Mouse (Mus musculus): ENCODE results near the gene Naa38. TPM values are rescaled to one million over a fixed set of nuclear protein-coding genes. Genes with fewer than 3 reads are reported as not detected.
"Not testable (repeated sequence)": the region's sequence is repeated elsewhere in the genome, so short reads cannot be mapped to it uniquely, and the experiment has no call there.

Naa38 gene
- 131 and 136 TPM in 2 replicates for polyA plus RNA-seq (2016; fragmentation: Nextera tagmentation; extraction: Ambion mirVana)

DNA sequence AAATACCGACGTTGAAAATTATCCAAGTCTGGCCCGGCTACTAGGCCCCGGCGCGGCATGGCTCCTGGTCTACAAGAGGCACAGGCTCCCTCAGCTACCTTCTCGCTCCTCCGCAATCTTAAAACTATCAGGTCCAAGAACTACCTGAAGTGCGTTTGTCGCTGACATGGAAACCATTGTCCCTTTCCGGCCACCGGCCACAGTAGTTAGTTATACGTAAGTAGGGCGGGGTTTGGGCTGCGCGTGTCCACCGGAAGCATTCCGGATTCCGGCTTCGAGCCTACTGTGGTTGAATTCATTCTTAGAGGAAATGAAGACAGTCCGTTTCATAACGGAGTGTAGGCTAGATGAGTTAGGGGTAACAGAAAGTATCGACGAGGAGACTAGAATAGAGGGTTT is at the start of gene Naa38, which contains the start of gene Cyb5d1:
TSS of gene Naa38 (plus strand) at position 253 of the 399 bp plus-strand sequence.
TSS of gene Cyb5d1 (minus strand) at position 397 of the 399 bp plus-strand sequence.
- peak; percentile 87 for DNase-seq (ENCODE audit: extremely low spot score, low spot score)
- under 1% methylated on average over 24 of the region's 24 CpGs for WGBS
- H3K27ac ChIP-seq, result peak within 1 kb of the TSS; percentile 99

DNA sequence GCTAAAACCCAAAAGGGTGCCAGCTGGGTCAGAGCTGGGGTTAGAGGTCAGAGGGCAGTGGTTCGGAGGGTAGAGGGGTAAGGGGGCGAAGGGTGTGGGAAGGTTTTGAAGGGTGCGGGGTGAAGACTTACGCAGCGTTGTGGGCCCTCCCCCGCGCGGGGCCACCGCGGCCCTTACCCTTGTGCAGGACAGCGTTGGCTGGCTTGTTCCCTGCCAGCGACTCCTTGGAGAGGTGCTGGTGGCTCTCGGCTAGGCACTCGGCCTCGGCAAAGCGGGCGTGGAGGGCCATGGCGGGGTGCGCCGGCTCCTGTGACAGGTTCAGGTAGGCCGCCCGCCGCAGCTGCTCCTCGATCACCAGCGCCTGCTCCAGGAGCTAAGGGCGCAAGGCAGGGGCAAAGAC is 48.8 kb upstream of the Naa38 start:
- peaks cover 88% of the 10 kb centered on the region for H3K36me3 ChIP-seq (replicated peaks)
- peaks cover 1% of the 10 kb centered on the region; the same call in 1 of the 2 replicates for H3K4me1 ChIP-seq
- no peaks in the 10 kb centered on the region for H3K9me3 ChIP-seq

More for the DNA sequence above, at the start of gene Naa38, which contains the start of gene Cyb5d1:
- H3K9me3 ChIP-seq; H3K27me3 ChIP-seq (ENCODE audit: poor library complexity, severe bottlenecking): not testable (repeated sequence)
- Histone ChIP-seq H3K4me3 (peak within 1 kb of the TSS; percentile 73), H3K4me1 (peaks cover 50% of the 10 kb centered on the region), H3K36me3 (replicated peaks) (peaks cover 23% of the 10 kb centered on the region)

DNA sequence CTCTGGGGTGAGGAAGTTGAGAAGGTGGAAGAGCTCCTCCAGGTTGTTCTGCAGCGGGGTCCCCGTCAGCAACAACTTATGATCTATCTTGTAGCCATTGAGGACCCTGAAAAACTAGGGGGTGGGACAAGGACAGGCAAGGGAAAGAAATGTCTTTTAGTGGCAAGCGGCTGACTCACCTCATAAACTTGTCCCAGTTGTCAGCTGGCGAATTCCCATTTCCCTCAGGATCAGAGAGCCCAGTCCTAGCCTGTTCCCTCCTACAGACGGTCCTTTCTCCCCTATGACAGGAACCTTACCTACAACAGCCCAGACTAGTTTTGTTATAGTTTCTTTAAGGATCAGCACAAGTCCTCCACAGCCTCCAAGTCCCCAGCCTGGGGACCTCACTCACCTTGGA is 38.7 kb upstream of the Naa38 start:
- peaks cover 100% of the 10 kb centered on the region for H3K36me3 ChIP-seq (replicated peaks)
- no peak overlapping the region for H3K27ac ChIP-seq
- no peak for DNase-seq (ENCODE audit: extremely low spot score, low spot score)
- peaks cover 3% of the 10 kb centered on the region; the same call in 1 of the 2 replicates for H3K4me1 ChIP-seq
- WGBS, result 91% methylated on average over 5 of the region's 5 CpGs
- H3K9me3 ChIP-seq, result no peaks in the 10 kb centered on the region
- no peaks in the 10 kb centered on the region for H3K27me3 ChIP-seq (ENCODE audit: poor library complexity, severe bottlenecking)
- H3K4me3 ChIP-seq, result no peak overlapping the region

More for the DNA sequence above, 48.8 kb upstream of the Naa38 start:
- WGBS, result 88% methylated on average over 26 of the region's 26 CpGs
- H3K27ac ChIP-seq, result no peak overlapping the region
- peaks cover 5% of the 10 kb centered on the region; the same call in 1 of the 2 replicates for H3K27me3 ChIP-seq (ENCODE audit: poor library complexity, severe bottlenecking)
- DNase-seq (ENCODE audit: extremely low spot score, low spot score), result no peak
- H3K4me3 ChIP-seq, result no peak overlapping the region

DNA sequence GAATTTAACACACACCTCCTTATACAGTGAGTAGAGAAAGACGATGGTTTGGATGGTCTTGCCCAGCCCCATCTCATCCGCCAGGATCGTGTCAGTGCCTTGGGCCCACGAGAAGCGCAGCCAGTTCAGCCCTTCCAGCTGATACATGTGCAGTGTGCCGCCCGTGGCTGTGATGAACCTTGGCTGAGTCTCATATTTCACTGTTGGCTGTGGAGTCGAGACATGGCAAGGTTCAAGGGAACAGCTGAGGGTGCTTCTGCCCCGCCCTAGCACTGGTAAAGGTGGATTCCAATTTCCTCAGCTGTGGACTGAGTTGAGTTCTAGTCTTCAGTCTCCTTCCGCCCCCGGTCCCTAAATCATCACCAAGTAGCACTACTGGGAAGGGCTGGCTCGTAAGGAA is 37.6 kb upstream of the Naa38 start:
- WGBS, result 92% methylated on average over 12 of the region's 12 CpGs
- no peaks in the 10 kb centered on the region for H3K27me3 ChIP-seq (ENCODE audit: poor library complexity, severe bottlenecking)
- no peak overlapping the region for H3K4me3 ChIP-seq
- peaks cover 8% of the 10 kb centered on the region; the same call in 1 of the 2 replicates for H3K4me1 ChIP-seq
- H3K27ac ChIP-seq, result no peak overlapping the region
- peaks cover 100% of the 10 kb centered on the region for H3K36me3 ChIP-seq (replicated peaks)
- H3K9me3 ChIP-seq, result no peaks in the 10 kb centered on the region
- no peak for DNase-seq (ENCODE audit: extremely low spot score, low spot score)

DNA sequence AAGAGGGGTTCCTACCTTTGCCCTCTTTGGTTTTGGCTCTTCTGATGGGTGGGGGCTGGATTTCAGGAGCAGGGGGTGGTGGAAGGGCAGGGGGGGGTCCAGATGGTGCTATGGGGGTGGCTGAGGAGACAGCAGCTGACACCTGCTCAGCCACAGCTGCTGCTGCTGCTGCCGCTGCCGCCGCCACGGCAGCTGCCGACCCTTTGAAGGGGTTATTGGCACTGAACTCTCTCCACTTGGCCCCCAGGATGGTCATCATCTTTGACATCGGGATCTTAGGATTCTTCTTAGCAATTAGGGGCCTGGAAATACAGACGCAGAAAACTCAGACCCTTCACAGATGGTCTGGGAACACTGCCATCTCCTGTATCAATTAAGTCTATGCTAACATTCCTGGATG is 33.3 kb upstream of the Naa38 start:
- Histone ChIP-seq H3K27ac (peak overlapping the region; percentile 31; the same call in 1 of the 2 replicates), H3K36me3 (replicated peaks) (peaks cover 75% of the 10 kb centered on the region), H3K4me1 (peaks cover 38% of the 10 kb centered on the region), H3K9me3 (no peaks in the 10 kb centered on the region), H3K27me3 (ENCODE audit: poor library complexity, severe bottlenecking) (no peaks in the 10 kb centered on the region), H3K4me3 (no peak overlapping the region)
- DNase-seq (ENCODE audit: extremely low spot score, low spot score), result no peak
- 72% methylated on average over 7 of the region's 7 CpGs for WGBS

DNA sequence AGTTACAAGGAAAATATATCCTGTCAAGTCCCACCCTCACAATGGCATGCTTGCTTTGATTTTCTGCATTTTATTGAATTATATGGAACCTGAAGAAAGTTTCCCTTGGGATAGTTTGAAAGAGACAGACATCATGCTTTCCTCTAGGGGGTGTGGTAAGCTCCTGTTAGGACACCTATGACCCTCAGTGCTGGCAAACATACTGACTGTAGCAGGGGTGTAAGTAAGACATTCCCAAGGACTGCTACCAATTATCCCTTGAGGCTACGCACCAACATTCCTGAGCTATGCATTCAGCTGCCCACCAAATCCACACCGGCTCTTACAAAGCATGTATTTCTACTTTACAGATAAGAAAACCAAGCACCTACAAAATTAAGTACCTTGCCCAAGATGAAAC is 32.8 kb upstream of the Naa38 start:
- Histone ChIP-seq H3K4me3 (no peak overlapping the region), H3K27ac (no peak overlapping the region), H3K4me1 (peaks cover 42% of the 10 kb centered on the region), H3K9me3 (no peaks in the 10 kb centered on the region), H3K27me3 (ENCODE audit: poor library complexity, severe bottlenecking) (no peaks in the 10 kb centered on the region), H3K36me3 (replicated peaks) (peaks cover 71% of the 10 kb centered on the region)
- 72% methylated on average over 2 of the region's 2 CpGs for WGBS
- DNase-seq (ENCODE audit: extremely low spot score, low spot score), result no peak

DNA sequence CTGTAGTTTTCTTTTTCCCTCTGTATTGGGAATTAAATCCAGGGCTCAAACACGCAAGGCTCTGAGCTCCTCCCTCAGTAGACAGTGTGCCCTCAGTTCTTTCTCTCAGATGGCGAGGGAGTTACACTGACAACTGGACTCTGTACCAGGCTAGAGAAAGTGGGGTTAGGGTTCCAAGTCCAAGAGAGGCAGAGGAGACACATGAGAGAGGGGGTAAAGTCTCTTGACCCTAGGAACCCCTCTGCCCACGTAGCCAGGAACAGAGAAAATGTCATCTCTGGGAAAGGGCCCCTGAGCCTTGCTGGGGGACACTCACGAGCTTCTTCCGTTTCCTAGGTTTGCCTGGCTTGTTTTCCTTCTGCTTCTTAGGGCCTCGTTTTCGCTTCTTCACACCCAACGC is 30.9 kb upstream of the Naa38 start:
- 59% methylated on average over 8 of the region's 8 CpGs for WGBS
- peak overlapping the region; percentile 97 for H3K4me3 ChIP-seq
- peak overlapping the region; percentile 100 for H3K27ac ChIP-seq
- no peaks in the 10 kb centered on the region for H3K9me3 ChIP-seq
- peaks cover 52% of the 10 kb centered on the region for H3K36me3 ChIP-seq (replicated peaks)
- peaks cover 57% of the 10 kb centered on the region for H3K4me1 ChIP-seq
- DNase-seq (ENCODE audit: extremely low spot score, low spot score), result no peak
- H3K27me3 ChIP-seq (ENCODE audit: poor library complexity, severe bottlenecking), result no peaks in the 10 kb centered on the region

DNA sequence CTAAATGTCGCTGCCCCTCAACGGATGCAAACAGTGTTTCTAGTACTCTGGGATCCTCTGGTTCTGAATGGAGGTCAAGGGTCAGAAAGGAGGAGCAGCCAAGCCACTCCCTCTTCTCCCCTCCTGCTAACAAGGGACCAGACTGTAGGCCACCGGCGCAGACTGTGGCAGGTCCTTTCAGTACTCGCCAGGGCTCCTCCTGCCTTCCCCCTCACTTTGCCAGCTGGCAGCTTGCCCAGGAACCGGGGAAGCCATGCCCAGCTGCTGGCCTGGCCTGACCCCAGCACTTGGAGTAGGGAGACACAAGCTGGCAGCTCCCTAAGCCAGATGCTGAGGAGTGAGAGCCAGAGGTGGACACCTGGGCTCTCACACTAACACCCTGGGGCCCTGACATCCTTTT is 30.4 kb upstream of the Naa38 start:
- Histone ChIP-seq H3K27ac (peak overlapping the region; percentile 100), H3K27me3 (ENCODE audit: poor library complexity, severe bottlenecking) (no peaks in the 10 kb centered on the region), H3K9me3 (no peaks in the 10 kb centered on the region), H3K36me3 (replicated peaks) (peaks cover 46% of the 10 kb centered on the region), H3K4me1 (peaks cover 61% of the 10 kb centered on the region), H3K4me3 (peak overlapping the region; percentile 97)
- 0% methylated on average over 6 of the region's 6 CpGs for WGBS
- DNase-seq (ENCODE audit: extremely low spot score, low spot score), result peak; percentile 37

DNA sequence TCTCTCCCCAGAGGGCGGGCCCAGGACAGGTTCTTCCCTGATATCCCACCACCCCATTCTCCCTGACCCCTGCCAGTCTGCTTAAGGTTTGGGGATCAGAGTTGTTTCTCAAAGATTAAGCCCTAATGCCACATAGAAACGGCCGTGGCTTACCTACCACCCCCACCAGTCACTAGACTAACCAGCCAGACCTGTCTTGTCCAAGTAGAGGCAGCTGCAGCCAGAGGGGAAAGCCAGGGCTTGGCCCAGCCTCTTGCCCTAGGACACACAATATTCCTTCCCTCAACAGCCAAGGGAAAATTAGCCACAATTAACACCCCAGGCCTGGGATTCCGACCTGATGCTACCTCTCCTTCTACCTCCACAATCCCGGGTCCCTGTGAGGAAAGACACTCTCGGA is 29.6 kb upstream of the Naa38 start:
- no peaks in the 10 kb centered on the region for H3K9me3 ChIP-seq
- peak overlapping the region; percentile 100 for H3K27ac ChIP-seq
- peak overlapping the region; percentile 97 for H3K4me3 ChIP-seq
- H3K4me1 ChIP-seq, result peaks cover 69% of the 10 kb centered on the region
- H3K36me3 ChIP-seq (replicated peaks), result peaks cover 38% of the 10 kb centered on the region
- DNase-seq (ENCODE audit: extremely low spot score, low spot score), result peak; percentile 26
- H3K27me3 ChIP-seq (ENCODE audit: poor library complexity, severe bottlenecking), result no peaks in the 10 kb centered on the region
- 26% methylated on average over 6 of the region's 6 CpGs for WGBS

DNA sequence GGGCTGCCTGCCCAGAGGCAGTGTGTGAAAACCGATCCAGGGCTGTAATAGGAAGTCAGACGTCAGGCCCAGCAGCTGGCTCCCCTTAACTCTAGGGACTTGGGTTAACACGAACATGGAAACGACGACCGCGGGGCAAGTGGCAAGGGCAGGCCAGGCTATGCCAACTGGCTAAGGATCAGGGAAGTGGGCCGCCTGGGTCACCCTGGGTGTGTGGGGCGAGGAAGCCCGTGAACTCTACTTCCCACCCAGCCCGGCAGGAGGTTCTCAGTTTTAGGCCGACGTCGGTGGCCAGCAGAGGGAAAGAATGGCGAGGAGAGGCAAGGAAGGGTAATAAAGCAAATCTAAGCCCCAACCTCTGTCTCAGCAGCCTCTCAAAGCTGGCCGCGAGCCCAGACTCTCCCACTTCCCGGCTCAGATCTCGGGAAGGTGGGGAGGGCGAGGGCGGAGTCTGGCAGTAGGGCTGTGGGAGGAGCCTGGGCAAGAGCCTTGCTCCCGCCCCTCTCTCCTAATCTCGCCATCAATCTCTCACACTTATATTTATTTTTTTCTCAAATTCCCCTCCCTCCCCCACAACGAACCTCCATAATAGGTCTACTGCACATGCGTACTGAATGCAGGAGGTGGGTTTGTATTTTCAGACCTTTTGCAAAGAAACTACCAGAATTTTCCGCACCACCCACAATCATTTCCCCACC is 29.0 kb upstream of the Naa38 start:
- no peaks in the 10 kb centered on the region for H3K27me3 ChIP-seq (ENCODE audit: poor library complexity, severe bottlenecking)
- no peaks in the 10 kb centered on the region for H3K9me3 ChIP-seq
- WGBS, result 2% methylated on average over 26 of the region's 26 CpGs
- peaks cover 33% of the 10 kb centered on the region for H3K36me3 ChIP-seq (replicated peaks)
- peak overlapping the region; percentile 97 for H3K4me3 ChIP-seq
- H3K4me1 ChIP-seq, result peaks cover 75% of the 10 kb centered on the region
- peak overlapping the region; percentile 100 for H3K27ac ChIP-seq
- DNase-seq (ENCODE audit: extremely low spot score, low spot score), result peak; percentile 83

DNA sequence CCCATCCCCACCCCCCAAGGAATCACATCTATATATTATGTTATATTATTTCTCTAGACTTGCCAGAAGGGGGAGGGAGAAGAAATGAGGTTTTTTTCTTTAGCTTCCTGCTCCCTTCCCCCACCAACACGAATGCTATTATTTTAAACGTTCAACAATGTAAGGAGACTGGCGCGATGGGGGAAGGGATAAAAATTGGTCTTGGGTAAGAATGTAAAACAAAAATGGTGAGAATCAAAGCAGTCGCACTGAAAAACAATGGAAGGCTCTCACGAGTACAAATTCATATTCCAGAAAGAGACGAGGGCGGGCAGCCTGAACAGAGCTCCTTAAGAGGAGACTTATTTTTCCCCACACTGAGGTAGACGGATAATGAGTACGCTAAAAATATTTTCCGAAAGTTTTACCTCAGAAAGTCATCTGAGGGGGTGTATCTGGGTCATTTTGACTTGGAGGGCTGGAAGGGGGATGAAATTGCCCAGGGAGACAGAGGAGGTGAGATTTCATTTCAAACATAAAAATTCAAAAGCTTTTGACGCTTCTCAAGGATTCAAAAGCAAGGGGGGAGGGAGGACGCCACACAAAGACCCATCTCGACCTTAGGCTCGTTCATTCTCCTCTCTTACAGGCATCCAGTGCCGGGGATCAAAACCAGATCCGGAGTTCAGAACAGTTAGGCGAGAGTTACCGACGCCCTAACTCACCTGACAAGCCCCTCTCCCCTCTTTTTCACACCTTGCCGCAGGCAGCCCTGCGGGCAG is 28.3 kb upstream of the Naa38 start:
- WGBS, result under 1% methylated on average over 22 of the region's 22 CpGs
- Histone ChIP-seq H3K27me3 (ENCODE audit: poor library complexity, severe bottlenecking) (no peaks in the 10 kb centered on the region), H3K27ac (peak overlapping the region; percentile 100), H3K4me1 (peaks cover 76% of the 10 kb centered on the region), H3K9me3 (no peaks in the 10 kb centered on the region), H3K36me3 (replicated peaks) (peaks cover 25% of the 10 kb centered on the region), H3K4me3 (peak overlapping the region; percentile 97)
- DNase-seq (ENCODE audit: extremely low spot score, low spot score), result peak; percentile 45

DNA sequence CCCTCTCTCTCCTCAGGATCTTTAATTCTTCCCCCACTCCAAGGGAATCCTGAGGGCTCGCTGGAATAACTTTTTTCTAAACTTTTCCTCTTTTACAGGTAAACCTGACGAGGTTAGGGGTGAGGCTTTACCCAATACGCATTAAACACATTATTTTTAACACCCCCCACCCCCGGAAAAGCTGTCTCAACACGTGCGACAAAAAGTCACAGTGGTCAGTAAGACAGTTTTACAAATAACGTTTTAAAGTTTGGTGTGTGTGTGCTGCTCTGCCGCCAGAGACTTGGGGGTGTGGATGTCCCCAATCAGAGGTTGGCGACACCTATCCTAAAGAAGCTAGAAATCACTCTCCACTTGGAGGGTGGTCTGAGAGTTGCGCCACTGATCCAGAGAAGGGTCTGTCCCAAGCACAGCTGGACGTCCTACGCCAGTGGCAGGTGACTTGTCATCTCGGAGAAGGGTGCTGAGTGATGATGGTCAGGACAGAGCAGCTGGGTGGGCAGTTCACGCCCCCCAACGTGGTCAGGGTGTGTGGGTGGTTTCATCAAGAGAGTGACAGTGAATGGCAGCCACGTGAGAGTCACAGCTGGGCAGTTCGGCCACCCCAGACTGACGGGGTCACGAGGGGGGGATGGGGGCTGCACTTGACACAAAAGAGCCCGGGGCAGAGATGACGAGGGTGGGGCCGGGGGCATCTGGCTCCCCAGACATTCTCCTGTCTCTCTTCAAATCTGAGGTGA is 27.5 kb upstream of the Naa38 start:
- H3K9me3 ChIP-seq, result no peaks in the 10 kb centered on the region
- peaks cover 82% of the 10 kb centered on the region for H3K4me1 ChIP-seq
- DNase-seq (ENCODE audit: extremely low spot score, low spot score), result no peak
- peaks cover 24% of the 10 kb centered on the region for H3K36me3 ChIP-seq (replicated peaks)
- peak overlapping the region; percentile 100 for H3K27ac ChIP-seq
- under 1% methylated on average over 22 of the region's 22 CpGs for WGBS
- no peaks in the 10 kb centered on the region for H3K27me3 ChIP-seq (ENCODE audit: poor library complexity, severe bottlenecking)
- H3K4me3 ChIP-seq, result peak overlapping the region; percentile 97

Data from forebrain, embryonic 10.5 days (tissue).